Mouse (Mus musculus): Measurements from ENCODE around the gene Ngfr.

DNA sequence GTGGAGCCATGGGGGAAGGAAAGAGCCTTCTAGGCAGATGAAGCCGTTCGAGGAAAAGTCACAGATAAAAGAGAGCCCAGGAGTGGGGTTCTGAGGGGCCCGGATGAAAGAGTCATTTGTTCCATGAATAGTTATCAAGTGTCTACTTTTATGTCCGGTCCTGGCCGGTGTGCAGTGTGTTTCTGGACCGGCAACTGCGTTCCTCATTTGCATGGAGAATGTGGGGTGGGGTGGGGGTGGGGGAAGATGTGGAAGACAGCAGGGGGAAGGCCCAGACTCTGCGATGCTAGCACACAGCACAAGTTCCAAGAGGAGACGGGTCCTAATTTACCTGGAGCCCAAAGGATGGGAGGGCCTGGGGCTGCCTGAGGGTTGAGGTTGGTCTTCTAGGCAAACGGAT is 68.2 kb downstream of the Ngfr start:
- no peak for TF ChIP-seq GATA1 (IDR thresholded peaks at IDR 0.05; ENCODE audit: borderline replicate concordance, low read length)
- no peak for TF ChIP-seq POLR2AphosphoS5 (IDR thresholded peaks at IDR 0.05; ENCODE audit: insufficient replicate concordance, low read depth, low read length)
- no peak for TF ChIP-seq CTCF (IDR thresholded peaks at IDR 0.05; ENCODE audit: low read depth, low read length)
